Mouse (Mus musculus) hindbrain, embryonic 15.5 days (tissue): Measurements from ENCODE around the gene Ube4a. TPM values are rescaled to one million over a fixed set of nuclear protein-coding genes. Genes with fewer than 3 reads are reported as not detected.

Source experiments
- ATAC-seq: fragments of 200-750 bp; cut with Nextera tagmentation; 2 replicates; pipeline ENCODE4 v1.8.0; 2017; ENCODE audit warnings: low read depth, moderate number of reproducible peaks, moderate TSS enrichment; ENCODE audit not compliant: low FRiP score
- H3K27ac ChIP-seq: fragments of 300-500 bp; sonication (generic); replicated peaks from 2 replicates; pipeline ENCODE4 v1.5.1; 2015; ENCODE audit warnings: mild to moderate bottlenecking, inconsistent platforms
- H3K27me3 ChIP-seq: fragments of 300-500 bp; sonication (generic); 2 replicates; pipeline ENCODE4 v1.6.1; 2015; ENCODE audit warnings: control low read depth, inconsistent platforms
- H3K36me3 ChIP-seq: fragments of 300-500 bp; sonication (generic); 2 replicates; pipeline ENCODE4 v1.6.1; 2015; ENCODE audit warnings: control low read depth, inconsistent platforms
- H3K4me1 ChIP-seq: fragments of 300-500 bp; sonication (generic); replicated peaks from 2 replicates; pipeline ENCODE4 v1.6.1; 2015; ENCODE audit warnings: control low read depth, inconsistent platforms
- H3K4me2 ChIP-seq: fragments of 300-500 bp; sonication (generic); 2 replicates; pipeline ENCODE4 v1.6.1; 2015; ENCODE audit warnings: moderate library complexity, mild to moderate bottlenecking, inconsistent platforms
- H3K4me3 ChIP-seq: fragments of 300-500 bp; sonication (generic); 2 replicates; pipeline ENCODE4 v1.5.1; 2015; ENCODE audit warnings: mild to moderate bottlenecking, inconsistent platforms
- H3K9ac ChIP-seq: fragments of 300-500 bp; sonication (generic); 2 replicates; pipeline ENCODE4 v1.6.1; 2015; ENCODE audit warnings: inconsistent platforms
- H3K9me3 ChIP-seq: fragments of 300-500 bp; sonication (generic); 2 replicates; pipeline ENCODE4 v1.6.1; 2016; ENCODE audit warnings: control low read depth, inconsistent platforms
- WGBS: fragments of 180-500 bp; shearing (Covaris S2); methylation state at CpG from one replicate; pipeline ENCODE4 v1.1.7; 2015; 5-methylcytosine and 5-hydroxymethylcytosine counted together
- polyA plus RNA-seq: library from polyadenylated mRNA; unstranded; fragments of >200 nt; fragmentation: Nextera tagmentation; extraction: Ambion mirVana; gene quantifications from 2 replicates; pipeline ENCODE4 v1.2.1, GENCODE M21; 2015

Ube4a gene
- polyA plus RNA-seq, 1 experiment from 2014 or later, result 35.1 TPM

GRCm38 (mm10) chr9:44920374-44921122 is 44.9 kb downstream of the Ube4a start, which contains the start of gene Atp5l:
Gene Atp5l, minus strand, starts transcription at chr9:44920742.
- WGBS, result under 1% methylated on average over 48 of the region's 48 CpGs
- peak within 1 kb of the TSS; percentile 83 for H3K9ac ChIP-seq

DNA sequence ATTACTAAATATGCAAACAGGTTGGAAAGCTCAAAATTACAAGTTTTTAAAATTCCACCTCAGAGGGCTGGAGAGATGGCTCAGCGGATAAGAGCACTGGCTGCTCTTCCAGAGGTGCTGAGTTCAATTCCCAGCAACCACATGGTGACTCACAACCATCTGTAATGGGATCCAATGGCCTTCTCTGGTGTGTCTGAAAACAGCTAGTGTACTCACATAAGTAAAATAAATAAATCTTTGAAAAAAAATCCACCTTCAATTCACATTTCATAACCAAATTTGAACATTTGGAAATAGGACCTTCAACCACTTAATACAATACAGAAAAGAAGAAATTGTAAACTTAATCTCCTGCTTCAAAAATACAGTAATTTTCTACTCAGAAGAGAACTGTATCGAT is 45.8 kb downstream of the Ube4a start:
- H3K4me3 ChIP-seq, result peak overlapping the region; percentile 88
- WGBS, result 36% methylated on average over 2 of the region's 2 CpGs
- H3K9me3 ChIP-seq, result no peaks in the 10 kb centered on the region
- peaks cover 27% of the 10 kb centered on the region for H3K4me1 ChIP-seq
- no peaks in the 10 kb centered on the region for H3K27me3 ChIP-seq
- ATAC-seq, result no peak
- peak overlapping the region; percentile 87 for H3K4me2 ChIP-seq
- H3K9ac ChIP-seq, result peak overlapping the region; percentile 83
- no peaks in the 10 kb centered on the region for H3K36me3 ChIP-seq
- H3K27ac ChIP-seq, result no peak overlapping the region; the same call in 1 of the 2 replicates

More at GRCm38 (mm10) chr9:44920374-44921122, 44.9 kb downstream of the Ube4a start, which contains the start of gene Atp5l:
- peak within 1 kb of the TSS; percentile 92 for H3K27ac ChIP-seq
- no peaks in the 10 kb centered on the region for H3K36me3 ChIP-seq
- no peaks in the 10 kb centered on the region for H3K27me3 ChIP-seq
- H3K4me1 ChIP-seq, result peaks cover 18% of the 10 kb centered on the region
- ATAC-seq, result peak; percentile 89
- peak within 1 kb of the TSS; percentile 88 for H3K4me3 ChIP-seq
- H3K4me2 ChIP-seq, result peak within 1 kb of the TSS; percentile 87
- H3K9me3 ChIP-seq, result no peaks in the 10 kb centered on the region

DNA sequence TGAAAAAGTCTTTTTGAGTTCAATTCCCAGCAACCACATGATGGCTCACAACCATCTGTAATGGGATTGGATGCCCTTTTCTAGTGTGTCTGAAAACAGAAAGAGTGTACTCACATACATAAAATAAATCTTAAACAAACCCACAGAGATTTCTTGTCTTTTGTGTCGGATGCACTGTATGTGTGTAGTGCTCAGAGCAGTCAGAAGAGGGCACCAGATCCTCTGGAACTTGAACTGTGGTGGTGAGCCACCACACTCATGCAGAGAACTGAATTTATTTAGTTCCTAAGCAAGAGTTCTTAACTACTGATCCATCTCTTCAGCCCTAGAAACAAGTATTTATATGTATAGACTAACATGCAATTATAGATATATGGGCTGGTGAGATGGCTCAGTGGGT is 49.2 kb downstream of the Ube4a start:
- Histone ChIP-seq H3K36me3 (peaks cover 17% of the 10 kb centered on the region), H3K4me1 (peaks cover 21% of the 10 kb centered on the region), H3K9me3 (no peaks in the 10 kb centered on the region), H3K9ac (no peak overlapping the region), H3K4me3 (no peak overlapping the region), H3K4me2 (no peak overlapping the region), H3K27me3 (no peaks in the 10 kb centered on the region), H3K27ac (no peak overlapping the region)
- 51% methylated on average over 1 of the region's 1 CpGs for WGBS
- no peak for ATAC-seq

DNA sequence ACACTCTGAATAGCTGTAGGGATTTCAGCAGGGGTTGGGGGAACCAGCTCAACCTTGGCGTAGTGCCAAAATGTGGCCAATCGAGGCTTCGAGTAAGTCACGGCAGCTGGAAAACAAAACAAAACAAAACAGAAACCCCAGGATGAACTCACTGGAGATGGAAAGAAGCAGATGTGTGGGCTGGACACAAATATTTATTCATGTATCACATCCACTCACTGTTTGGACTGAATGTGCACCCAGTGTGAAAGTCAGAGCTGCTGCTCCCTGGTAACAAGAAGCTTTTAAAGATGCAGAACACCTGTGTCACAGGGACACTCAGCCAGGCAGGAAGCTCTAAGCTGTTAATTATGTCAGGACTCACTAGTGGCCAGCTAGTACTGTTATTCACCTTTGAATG is 50.7 kb downstream of the Ube4a start:
- no peaks in the 10 kb centered on the region for H3K27me3 ChIP-seq
- no peak overlapping the region for H3K9ac ChIP-seq
- no peak overlapping the region for H3K4me2 ChIP-seq
- peaks cover 26% of the 10 kb centered on the region for H3K36me3 ChIP-seq
- ATAC-seq, result no peak
- 35% methylated on average over 4 of the region's 4 CpGs for WGBS
- H3K27ac ChIP-seq, result no peak overlapping the region
- peaks cover 21% of the 10 kb centered on the region for H3K4me1 ChIP-seq
- no peak overlapping the region for H3K4me3 ChIP-seq
- no peaks in the 10 kb centered on the region for H3K9me3 ChIP-seq

- Histone ChIP-seq H3K27ac (no peak overlapping the region), H3K9me3 (no peaks in the 10 kb centered on the region), H3K27me3 (no peaks in the 10 kb centered on the region), H3K4me2 (no peak overlapping the region), H3K4me1 (peaks cover 12% of the 10 kb centered on the region), H3K36me3 (peaks cover 26% of the 10 kb centered on the region), H3K9ac (no peak overlapping the region), H3K4me3 (no peak overlapping the region)
- WGBS, result 98% methylated on average over 4 of the region's 4 CpGs
- no peak for ATAC-seq
Observed at GRCm38 (mm10) chr9:44911365-44911764, 54.0 kb downstream of the Ube4a start.

GRCm38 (mm10) chr9:44905620-44906019 is 59.8 kb downstream of the Ube4a start:
- Histone ChIP-seq H3K27ac (no peak overlapping the region), H3K4me3 (no peak overlapping the region), H3K4me1 (no peaks in the 10 kb centered on the region), H3K9ac (no peak overlapping the region), H3K27me3 (no peaks in the 10 kb centered on the region), H3K9me3 (no peaks in the 10 kb centered on the region), H3K36me3 (peaks cover 5% of the 10 kb centered on the region), H3K4me2 (no peak overlapping the region)
- no peak for ATAC-seq
- WGBS, result 80% methylated on average over 4 of the region's 4 CpGs

DNA sequence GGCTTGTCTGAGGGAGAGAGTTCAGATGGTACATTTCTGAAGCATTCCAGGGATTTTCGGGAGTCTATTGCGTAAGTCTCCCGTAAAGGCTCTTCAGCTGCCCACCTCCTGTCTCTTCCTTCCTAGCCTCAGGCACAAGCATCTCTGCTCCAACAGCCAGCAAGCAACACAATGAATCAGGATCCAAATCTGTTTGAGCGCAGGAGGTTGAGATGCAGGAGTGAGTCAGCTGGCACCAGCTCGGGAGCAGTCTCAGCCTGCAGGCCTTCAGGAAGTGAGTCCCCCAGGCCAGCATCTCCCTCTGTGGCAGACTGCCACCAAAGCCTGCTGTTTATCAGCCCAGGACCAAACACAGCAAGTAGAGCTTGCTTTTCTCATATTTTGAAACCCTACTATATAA is 60.4 kb downstream of the Ube4a start:
- no peaks in the 10 kb centered on the region for H3K27me3 ChIP-seq
- no peaks in the 10 kb centered on the region for H3K36me3 ChIP-seq
- ATAC-seq, result no peak
- no peak overlapping the region for H3K4me2 ChIP-seq
- H3K4me1 ChIP-seq, result no peaks in the 10 kb centered on the region
- no peak overlapping the region for H3K4me3 ChIP-seq
- no peak overlapping the region for H3K9ac ChIP-seq
- H3K9me3 ChIP-seq, result no peaks in the 10 kb centered on the region
- no peak overlapping the region for H3K27ac ChIP-seq
- WGBS, result 67% methylated on average over 5 of the region's 5 CpGs

DNA sequence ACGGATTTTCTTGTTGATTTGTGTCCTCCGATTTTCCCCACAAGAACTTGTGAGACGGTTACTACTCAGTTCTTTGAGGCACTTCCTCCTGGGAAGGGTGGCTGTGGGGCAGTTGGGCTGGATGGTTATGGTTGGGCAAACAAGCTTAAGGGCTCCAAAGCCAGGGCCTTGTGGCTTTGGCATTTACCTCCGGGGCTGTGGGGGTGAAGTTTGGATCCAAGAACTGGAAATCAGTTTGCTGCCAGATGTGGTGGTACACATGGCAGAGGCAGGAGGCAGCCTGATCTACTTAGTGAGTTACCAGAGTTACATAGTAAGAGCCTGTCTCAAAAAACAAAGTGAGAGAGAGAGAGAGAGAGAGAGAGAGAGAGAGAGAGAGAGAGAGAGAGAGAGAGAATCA is 61.5 kb downstream of the Ube4a start:
- H3K4me1 ChIP-seq, result no peaks in the 10 kb centered on the region
- H3K4me3 ChIP-seq, result no peak overlapping the region
- ATAC-seq, result no peak
- no peaks in the 10 kb centered on the region for H3K9me3 ChIP-seq
- H3K4me2 ChIP-seq, result no peak overlapping the region
- no peaks in the 10 kb centered on the region for H3K27me3 ChIP-seq
- no peak overlapping the region for H3K9ac ChIP-seq
- no peak overlapping the region for H3K27ac ChIP-seq
- H3K36me3 ChIP-seq, result no peaks in the 10 kb centered on the region
- 88% methylated on average over 4 of the region's 4 CpGs for WGBS

DNA sequence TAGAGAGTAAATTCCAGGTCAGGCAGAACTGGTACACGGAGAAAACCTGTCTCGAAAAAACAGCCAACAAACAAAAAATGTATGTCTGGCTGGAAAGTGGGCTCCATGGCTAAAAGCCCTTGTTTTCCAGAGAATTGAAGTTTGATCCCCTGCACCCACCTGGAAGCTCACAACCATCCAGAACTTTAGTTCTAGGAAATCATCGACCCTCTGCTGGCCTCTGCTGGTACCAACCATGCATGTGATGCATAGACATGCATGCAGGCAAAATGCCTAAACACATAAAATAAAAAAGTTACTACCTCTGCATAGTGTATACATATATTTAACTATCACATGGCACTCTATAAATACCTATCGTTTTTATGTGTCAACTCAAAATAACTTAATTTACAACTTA is 65.0 kb downstream of the Ube4a start:
- H3K4me2 ChIP-seq, result no peak overlapping the region
- no peaks in the 10 kb centered on the region for H3K9me3 ChIP-seq
- H3K4me3 ChIP-seq, result no peak overlapping the region
- H3K4me1 ChIP-seq, result no peaks in the 10 kb centered on the region
- no peaks in the 10 kb centered on the region for H3K36me3 ChIP-seq
- no peaks in the 10 kb centered on the region for H3K27me3 ChIP-seq
- H3K9ac ChIP-seq, result no peak overlapping the region
- H3K27ac ChIP-seq, result no peak overlapping the region
- ATAC-seq, result no peak
- 76% methylated on average over 4 of the region's 4 CpGs for WGBS

- Histone ChIP-seq H3K4me2 (no peak overlapping the region), H3K4me3 (no peak overlapping the region), H3K9ac (no peak overlapping the region), H3K9me3 (no peaks in the 10 kb centered on the region), H3K4me1 (no peaks in the 10 kb centered on the region), H3K36me3 (no peaks in the 10 kb centered on the region), H3K27ac (no peak overlapping the region), H3K27me3 (no peaks in the 10 kb centered on the region)
- ATAC-seq, result no peak
- 89% methylated on average over 3 of the region's 3 CpGs for WGBS
Observed at GRCm38 (mm10) chr9:44899716-44900115, 65.7 kb downstream of the Ube4a start.

- Histone ChIP-seq H3K27ac (no peak overlapping the region), H3K9me3 (no peaks in the 10 kb centered on the region), H3K4me2 (no peak overlapping the region), H3K36me3 (no peaks in the 10 kb centered on the region), H3K4me1 (no peaks in the 10 kb centered on the region), H3K27me3 (no peaks in the 10 kb centered on the region), H3K4me3 (no peak overlapping the region), H3K9ac (no peak overlapping the region)
- no peak for ATAC-seq
- WGBS, result 62% methylated on average over 4 of the region's 4 CpGs
Observed at GRCm38 (mm10) chr9:44897024-44897423, 68.4 kb downstream of the Ube4a start.

- H3K27me3 ChIP-seq, result no peaks in the 10 kb centered on the region; the same call in 1 of the 2 replicates
- 72% methylated on average over 3 of the region's 3 CpGs for WGBS
- no peak overlapping the region for H3K9ac ChIP-seq
- no peak overlapping the region for H3K4me2 ChIP-seq
- no peak overlapping the region for H3K4me3 ChIP-seq
- H3K4me1 ChIP-seq, result no peaks in the 10 kb centered on the region
- no peak for ATAC-seq
- no peak overlapping the region for H3K27ac ChIP-seq
- no peaks in the 10 kb centered on the region for H3K9me3 ChIP-seq
- H3K36me3 ChIP-seq, result no peaks in the 10 kb centered on the region
Observed at GRCm38 (mm10) chr9:44892664-44893063, 72.7 kb downstream of the Ube4a start.

DNA sequence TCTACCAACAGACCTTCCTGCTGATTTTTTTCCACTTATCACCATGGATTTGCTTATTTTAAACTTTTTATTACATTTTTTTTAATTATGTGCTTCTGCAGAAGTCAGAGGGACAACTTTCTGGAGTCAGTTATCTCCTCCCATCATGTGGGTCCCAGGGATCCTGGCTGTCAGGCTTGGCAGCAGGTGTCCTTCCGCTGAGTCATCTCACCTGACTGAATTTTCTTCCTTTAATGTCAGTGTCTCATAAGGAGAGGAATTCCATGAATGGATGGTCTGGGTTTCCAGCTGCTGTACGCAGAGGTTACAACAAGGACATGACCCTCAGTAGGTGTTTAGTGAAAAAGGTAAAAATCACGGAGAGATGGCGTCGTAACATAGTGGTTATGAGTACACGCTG is 74.2 kb downstream of the Ube4a start:
- Histone ChIP-seq H3K27me3 (no peaks in the 10 kb centered on the region; the same call in 1 of the 2 replicates), H3K9ac (no peak overlapping the region), H3K4me2 (no peak overlapping the region), H3K27ac (no peak overlapping the region), H3K4me1 (no peaks in the 10 kb centered on the region), H3K4me3 (no peak overlapping the region), H3K36me3 (no peaks in the 10 kb centered on the region), H3K9me3 (no peaks in the 10 kb centered on the region)
- WGBS, result 84% methylated on average over 6 of the region's 6 CpGs
- ATAC-seq, result no peak
